ENCODE assay signal across 20 mouse cellular contexts in genomic region chr10:68312734-68313133, GRCm38 (mm10). TPM values are rescaled to one million over a fixed set of nuclear protein-coding genes. Genes with fewer than 3 reads are reported as not detected.
DNase-seq lines count a peak whose midpoint lies in the region; ATAC-seq lines count a peak whose summit lies in the region.
"Had no signal": no experiment of that assay in that cellular context is flagged by ENCODE, and none has a peak within 500 bp of the region (broad histone marks: within the 10 kb centered on the region; RNA-seq: fewer than 3 reads in every experiment).

No protein-coding gene starts in this region.

- 85% methylated on average over 8 of the region's 8 CpGs for WGBS in forebrain, embryonic 14.5 days

- ATAC-seq in megakaryocyte, adult 5-6 weeks (ENCODE audit: poor library complexity, severe bottlenecking) = peak; percentile 78
- no peak for ATAC-seq in activated CD4-positive, CD25-positive, alpha-beta regulatory T cell, adult 4 months
- no peak for ATAC-seq in forebrain, embryonic 14.5 days
- ATAC-seq: forebrain, postnatal 0 days; hindbrain, postnatal 0 days had no signal

- no peak overlapping the region for H3K9ac ChIP-seq in forebrain, embryonic 14.5 days (ENCODE audit: low read length)
- H3K9ac ChIP-seq: embryonic facial prominence, embryonic 12.5 days; forebrain, postnatal 0 days; hindbrain, embryonic 13.5 days had no signal

- no peak overlapping the region for H3K27ac ChIP-seq in forebrain, embryonic 14.5 days (ENCODE audit: low read depth, low read length)
- H3K27ac ChIP-seq: embryonic facial prominence, embryonic 12.5 days; heart, embryonic 10.5 days; hindbrain, embryonic 13.5 days; hindbrain, postnatal 0 days had no signal

- H3K27me3 ChIP-seq in forebrain, embryonic 14.5 days (replicated peaks; ENCODE audit: control insufficient read depth, insufficient read depth, low read length) = no peaks in the 10 kb centered on the region
- H3K27me3 ChIP-seq: embryonic facial prominence, embryonic 12.5 days; hindbrain, embryonic 13.5 days had no signal

- DNase-seq in 416B (ENCODE audit: low read depth) (peak; percentile 53), NIH3T3 (ENCODE audit: low read depth) (peak; percentile 46)
- DNase-seq in testis, postnatal 14 days (ENCODE audit: low spot score) = peak; percentile 70
- DNase-seq in forebrain, embryonic 14.5 days (ENCODE audit: low spot score) = no peak
- DNase-seq in left cerebral cortex, adult 11 months (ENCODE audit: low spot score) = no peak
- DNase-seq: adrenal gland, adult 2 months; adrenal gland, postnatal 25 days; cerebellum, adult 18-20 months; cerebellum, postnatal 10 days; forebrain, postnatal 0 days; gastrocnemius, postnatal 25 days; heart, adult 18-20 months; heart, postnatal 10 days had no signal

- H3K4me1 ChIP-seq in forebrain, embryonic 14.5 days (ENCODE audit: control insufficient read depth, insufficient read depth, low read length) = no peaks in the 10 kb centered on the region
- H3K4me1 ChIP-seq: embryonic facial prominence, embryonic 12.5 days; heart, embryonic 10.5 days; hindbrain, embryonic 13.5 days had no signal

- no peak overlapping the region for H3K4me3 ChIP-seq in forebrain, embryonic 14.5 days (ENCODE audit: low read depth, low read length)
- H3K4me3 ChIP-seq: embryonic facial prominence, embryonic 12.5 days; heart, embryonic 10.5 days; hindbrain, embryonic 13.5 days had no signal

- no peaks in the 10 kb centered on the region for H3K36me3 ChIP-seq in forebrain, embryonic 14.5 days (ENCODE audit: control insufficient read depth, insufficient read depth, low read length)
- H3K36me3 ChIP-seq: embryonic facial prominence, embryonic 12.5 days; G1E; heart, embryonic 10.5 days; hindbrain, embryonic 13.5 days had no signal

- no peak overlapping the region for H3K4me2 ChIP-seq in forebrain, embryonic 14.5 days (ENCODE audit: low read length)
- H3K4me2 ChIP-seq: embryonic facial prominence, embryonic 12.5 days; hindbrain, embryonic 13.5 days had no signal

- H3K9me3 ChIP-seq in forebrain, embryonic 14.5 days (replicated peaks; ENCODE audit: control insufficient read depth, low read length) = no peaks in the 10 kb centered on the region
- H3K9me3 ChIP-seq: heart, embryonic 10.5 days; hindbrain, embryonic 13.5 days had no signal

RNA-seq across cellular contexts. Expression of gene Arid5b, which starts 34.2 kb away (rescaled TPM):
- total RNA-seq in megakaryocyte, adult 5-6 weeks (2015) = 28.5 and 29.3 TPM in 2 replicates
- total RNA-seq in megakaryocyte, adult 5-6 weeks (2017) = 14.4 and 14.5 TPM in 2 replicates
- 10 to 100 TPM; 42.4 to 46.4 TPM for polyA plus RNA-seq in activated CD4-positive, CD25-positive, alpha-beta regulatory T cell, adult 4 months (2017; shearing (Covaris generic))
- polyA plus RNA-seq in forebrain, embryonic 14.5 days (2014; fragmentation: Nextera tagmentation; extraction: Ambion mirVana) = 10.6 and 13.0 TPM in 2 replicates
- polyA plus RNA-seq: G1E had no signal

Comparison
In these comparisons a context has a peak if more than half of its experiments do, and no peak if none do; other contexts are left out.
1. DNase-seq: peak in 416B (single experiment), NIH3T3 (single experiment) and testis, postnatal 14 days (single experiment); none in forebrain, embryonic 14.5 days (single experiment) and left cerebral cortex, adult 11 months (single experiment).